In genomic region chr17:78216526-78216925, GRCm38 (mm10) we compare ENCODE assay signal across 19 mouse cellular contexts. TPM values are rescaled to one million over a fixed set of nuclear protein-coding genes. Genes with fewer than 3 reads are reported as not detected.
DNase-seq lines count a peak whose midpoint lies in the region; ATAC-seq and TF ChIP-seq lines count a peak whose summit lies in the region.
"Had no signal": no experiment of that assay in that cellular context is flagged by ENCODE, and none has a peak within 500 bp of the region (broad histone marks: within the 10 kb centered on the region; RNA-seq: fewer than 3 reads in every experiment).

No protein-coding gene starts in this region.

- H3K4me2 ChIP-seq in heart, embryonic 11.5 days, result no peak overlapping the region
- H3K4me2 ChIP-seq in heart, postnatal 0 days (ENCODE audit: low read depth, low read length), result no peak overlapping the region
- H3K4me2 ChIP-seq: forebrain, embryonic 12.5 days; hindbrain, embryonic 13.5 days; limb, embryonic 12.5 days; midbrain, embryonic 13.5 days had no signal

- no peak for TF ChIP-seq CTCF in heart, postnatal 0 days (IDR thresholded peaks at IDR 0.05; ENCODE audit: low read depth)

- peak; percentile 96 for DNase-seq in heart, adult 11 months
- DNase-seq in kidney, postnatal 25 days, result peak; percentile 23 to 57
- DNase-seq in kidney, postnatal 10 days, result no peak
- DNase-seq in heart, postnatal 0 days (ENCODE audit: low spot score), result no peak
- no peak for DNase-seq in spleen, postnatal 4 days (ENCODE audit: low spot score in 2 of 2)
- DNase-seq in right cerebral cortex, adult 2 months (ENCODE audit: low spot score in 2 of 2), result no peak
- DNase-seq: cerebellum, adult 2 months; liver, postnatal 0 days had no signal

- H3K27me3 ChIP-seq in heart, embryonic 11.5 days (ENCODE audit: control insufficient read depth, insufficient read depth, low read length), result no peaks in the 10 kb centered on the region
- H3K27me3 ChIP-seq in heart, postnatal 0 days (ENCODE audit: control insufficient read depth, insufficient read depth, low read length), result no peaks in the 10 kb centered on the region
- H3K27me3 ChIP-seq: forebrain, embryonic 12.5 days; hindbrain, embryonic 13.5 days; limb, embryonic 12.5 days; midbrain, embryonic 13.5 days had no signal

- no peak for ATAC-seq in heart, embryonic 11.5 days (replicated peaks; ENCODE audit: insufficient number of reproducible peaks, low FRiP score, low TSS enrichment)
- peak; percentile 47; the same call in 1 of the 2 replicates for ATAC-seq in heart, postnatal 0 days (ENCODE audit: insufficient read depth, low read depth)
- ATAC-seq: CD4-positive, CD25-positive, alpha-beta regulatory T cell, adult 4 months; intestine, embryonic 16.5 days; liver, postnatal 0 days; midbrain, embryonic 13.5 days had no signal

- H3K36me3 ChIP-seq in heart, embryonic 11.5 days (ENCODE audit: control insufficient read depth, insufficient read depth, low read length), result no peaks in the 10 kb centered on the region
- no peaks in the 10 kb centered on the region for H3K36me3 ChIP-seq in heart, postnatal 0 days (replicated peaks; ENCODE audit: control insufficient read depth, insufficient read depth, low read length)
- H3K36me3 ChIP-seq: forebrain, embryonic 12.5 days; hindbrain, embryonic 13.5 days; limb, embryonic 12.5 days; midbrain, embryonic 13.5 days had no signal

- H3K4me3 ChIP-seq in heart, embryonic 11.5 days (ENCODE audit: low read depth, low read length), result no peak overlapping the region
- H3K4me3 ChIP-seq in brown adipose tissue, adult 24 weeks (ENCODE audit: insufficient read depth, low read depth, low read length), result no peak overlapping the region
- H3K4me3 ChIP-seq in heart, postnatal 0 days (ENCODE audit: low read depth, low read length), result no peak overlapping the region
- H3K4me3 ChIP-seq: forebrain, embryonic 12.5 days; hindbrain, embryonic 13.5 days; layer of hippocampus, adult 2 months; limb, embryonic 12.5 days; midbrain, embryonic 13.5 days; myocyte had no signal

- TF ChIP-seq EP300 in heart, postnatal 0 days (IDR thresholded peaks at IDR 0.05; ENCODE audit: low read depth), result no peak

- no peaks in the 10 kb centered on the region for H3K9me3 ChIP-seq in heart, embryonic 11.5 days (replicated peaks; ENCODE audit: control insufficient read depth, low read length)
- H3K9me3 ChIP-seq in heart, postnatal 0 days (replicated peaks; ENCODE audit: control insufficient read depth, low read length), result no peaks in the 10 kb centered on the region
- H3K9me3 ChIP-seq: forebrain, embryonic 12.5 days; hindbrain, embryonic 13.5 days; limb, embryonic 12.5 days; midbrain, embryonic 13.5 days had no signal

- H3K4me1 ChIP-seq in heart, embryonic 11.5 days (ENCODE audit: control insufficient read depth, insufficient read depth, low read length), result peaks cover 13% of the 10 kb centered on the region
- peaks cover 38% of the 10 kb centered on the region for H3K4me1 ChIP-seq in brown adipose tissue, adult 24 weeks (ENCODE audit: control insufficient read depth, insufficient read depth, insufficient read length, low read length)
- peaks cover 28% of the 10 kb centered on the region for H3K4me1 ChIP-seq in heart, postnatal 0 days (ENCODE audit: control insufficient read depth, insufficient read depth)

- no peak overlapping the region for H3K9ac ChIP-seq in heart, embryonic 11.5 days (ENCODE audit: low read depth, low read length)
- 0 out of 2 replicates have a peak overlapping the region, but pooled peaks have one; percentile 11 for H3K9ac ChIP-seq in heart, postnatal 0 days (replicated peaks; ENCODE audit: low read depth, low read length)
- H3K9ac ChIP-seq: forebrain, embryonic 12.5 days; hindbrain, embryonic 13.5 days; limb, embryonic 12.5 days; liver, postnatal 0 days; midbrain, embryonic 13.5 days had no signal

- 54% methylated on average over 3 of the region's 3 CpGs for WGBS in heart, embryonic 11.5 days (ENCODE audit: insufficient replicate concordance)
- 31% methylated on average over 3 of the region's 3 CpGs for WGBS in heart, postnatal 0 days

- no peak overlapping the region for H3K27ac ChIP-seq in heart, embryonic 11.5 days (ENCODE audit: low read depth, low read length)
- peak overlapping the region; percentile 93 for H3K27ac ChIP-seq in brown adipose tissue, adult 24 weeks (replicated peaks; ENCODE audit: low read depth, low read length)
- H3K27ac ChIP-seq in heart, postnatal 0 days (ENCODE audit: low read depth), result peak overlapping the region; percentile 59
- H3K27ac ChIP-seq: forebrain, embryonic 12.5 days; hindbrain, embryonic 13.5 days; layer of hippocampus, adult 2 months; limb, embryonic 12.5 days; midbrain, embryonic 13.5 days had no signal

RNA-seq across cellular contexts. Expression of gene Crim1, which starts 16.5 kb away (rescaled TPM):
- polyA plus RNA-seq in heart, embryonic 11.5 days (2014; fragmentation: Nextera tagmentation; extraction: Ambion mirVana), result 2.1 and 2.9 TPM in 2 replicates
- polyA plus RNA-seq in brown adipose tissue, adult 24 weeks (2012; ENCODE audit: insufficient read depth, insufficient read length, missing spikeins), result 6.8 and 10.6 TPM in 2 replicates
- 36.1 and 47.5 TPM in 2 replicates for total RNA-seq in heart, postnatal 0 days (2014; rRNA removed; ENCODE audit: low replicate concordance)
- 3.1 and 3.3 TPM in 2 replicates for polyA plus RNA-seq in heart, postnatal 0 days (2015; fragmentation: Nextera tagmentation; extraction: Ambion mirVana)
- total RNA-seq: MEL had no signal

Comparison
In these comparisons a context has a peak if more than half of its experiments do, and no peak if none do; other contexts are left out.
1. DNase-seq: peak in heart, adult 11 months (single experiment) and kidney, postnatal 25 days (2 of 2); none in kidney, postnatal 10 days (single experiment), heart, postnatal 0 days (single experiment), spleen, postnatal 4 days (0 of 2) and right cerebral cortex, adult 2 months (0 of 2).